Mouse (Mus musculus): ENCODE measurements around the gene Rmnd5b. TPM values are rescaled to one million over a fixed set of nuclear protein-coding genes. Genes with fewer than 3 reads are reported as not detected.

Rmnd5b gene
- total RNA-seq, 2 experiments from 2014 or later = 60.0 to 62.6 TPM

- no peak for DNase-seq
Measured at GRCm38 (mm10) chr11:51590002-51590401, 45.7 kb downstream of the Rmnd5b start.

- DNase-seq = no peak
Measured at GRCm38 (mm10) chr11:51588833-51589232, 46.9 kb downstream of the Rmnd5b start.

GRCm38 (mm10) chr11:51587059-51587458 is 48.6 kb downstream of the Rmnd5b start:
- DNase-seq = no peak

- no peak for DNase-seq
Measured at GRCm38 (mm10) chr11:51586411-51586810, 49.3 kb downstream of the Rmnd5b start.

GRCm38 (mm10) chr11:51585608-51586252 is 50.0 kb downstream of the Rmnd5b start:
- no peak for DNase-seq

GRCm38 (mm10) chr11:51584431-51585248 is 51.1 kb downstream of the Rmnd5b start, which contains the start of gene Phykpl:
Gene Phykpl (plus strand): TSS chr11:51584757.
- DNase-seq = peak; percentile 94 to 95

GRCm38 (mm10) chr11:51584057-51584430 is 51.7 kb downstream of the Rmnd5b start:
- DNase-seq = no peak

GRCm38 (mm10) chr11:51582713-51583112 is 53.0 kb downstream of the Rmnd5b start:
- DNase-seq = peak in 1 of 2 experiments; percentile 36

GRCm38 (mm10) chr11:51579024-51579423 is 56.7 kb downstream of the Rmnd5b start:
- DNase-seq = no peak

GRCm38 (mm10) chr11:51577587-51577986 is 58.1 kb downstream of the Rmnd5b start:
- no peak for DNase-seq

GRCm38 (mm10) chr11:51576454-51576853 is 59.2 kb downstream of the Rmnd5b start:
- DNase-seq = peak in 1 of 2 experiments; percentile 37

Other genes starting within 250 kb of the Rmnd5b start
- 1 to 10 TPM; 7.9 to 9.5 TPM for gene Phykpl, start 51.1 kb downstream of the Rmnd5b start, total RNA-seq (2021)
- gene Hnrnpab, start 29.0 kb downstream of the Rmnd5b start, total RNA-seq (2021) = 100 to 1,000 TPM; 147 to 154 TPM
- 10 to 100 TPM; 41.8 to 45.5 TPM for gene Nhp2, start 16.2 kb downstream of the Rmnd5b start, total RNA-seq (2021)
- gene N4bp3, start 14.9 kb upstream of the Rmnd5b start, total RNA-seq (2021) = 10 to 100 TPM; 12.4 to 12.6 TPM
- 1 to 10 TPM; 1.5 to 1.9 TPM for gene D930048N14Rik, start 15.1 kb upstream of the Rmnd5b start, total RNA-seq (2021)
- gene 0610009B22Rik, start 53.0 kb upstream of the Rmnd5b start, total RNA-seq (2021) = 10 to 100 TPM; 41.1 to 43.6 TPM
- gene Sec24a, start 127.7 kb upstream of the Rmnd5b start, total RNA-seq (2021) = 10 to 100 TPM; 18.4 to 23.0 TPM
- 10 to 100 TPM; 65.6 to 77.6 TPM for gene Sar1b, start 127.8 kb upstream of the Rmnd5b start, total RNA-seq (2021)
- 10 to 100 TPM; 36.0 to 36.5 TPM for gene Jade2, start 221.8 kb upstream of the Rmnd5b start, total RNA-seq (2021)